Mouse (Mus musculus) lung, postnatal 14 days (tissue): Measurements from ENCODE around the gene Phf21b.
"Not testable (repeated sequence)": the region's sequence is repeated elsewhere in the genome, so short reads cannot be mapped to it uniquely, and the experiment has no call there.

ENCODE experiments used
- DNase-seq: peaks from one replicate; pipeline ENCODE4 v3.0.0; 2021

The Phf21b gene

GRCm38 (mm10) chr15:84856006-84856995, at the start of gene Phf21b:
Gene Phf21b, minus strand, starts transcription at chr15:84856049.
- DNase-seq = peak; percentile 86

GRCm38 (mm10) chr15:84903843-84904385, 48.1 kb upstream of the Phf21b start:
- no peak for DNase-seq

GRCm38 (mm10) chr15:84898077-84898476, 42.2 kb upstream of the Phf21b start:
- peak; percentile 8 for DNase-seq

- no peak for DNase-seq
These were observed 40.8 kb upstream of the Phf21b start for GRCm38 (mm10) chr15:84896664-84897063.

- DNase-seq = not testable (repeated sequence)
These were observed 40.4 kb upstream of the Phf21b start for GRCm38 (mm10) chr15:84896216-84896615.

GRCm38 (mm10) chr15:84891658-84892057, 35.8 kb upstream of the Phf21b start:
- peak; percentile 77 for DNase-seq

- DNase-seq = no peak
These were observed 35.4 kb upstream of the Phf21b start for GRCm38 (mm10) chr15:84891246-84891645.

DNA sequence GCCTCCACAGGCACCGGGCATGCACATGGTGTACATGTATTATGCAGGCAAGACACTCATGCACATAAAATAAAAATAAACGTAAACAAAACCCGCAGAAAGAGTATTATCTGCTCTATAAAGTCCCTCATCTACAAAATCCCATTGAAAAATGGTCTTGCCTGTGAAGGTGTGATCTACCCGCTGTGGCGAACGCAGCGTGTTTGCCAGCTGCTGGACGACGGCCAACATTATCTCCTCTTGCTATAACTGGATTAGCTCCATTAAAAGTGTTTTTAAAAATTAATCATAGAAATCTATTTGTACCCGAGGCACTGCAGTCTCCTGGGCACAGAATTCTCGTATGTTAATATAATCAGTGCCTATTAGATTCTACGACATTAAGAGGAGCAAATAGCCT, 32.2 kb upstream of the Phf21b start:
- DNase-seq = no peak

- no peak for DNase-seq
These were observed 21.4 kb upstream of the Phf21b start for GRCm38 (mm10) chr15:84877029-84877815.

- DNase-seq = no peak
These were observed 18.0 kb upstream of the Phf21b start for GRCm38 (mm10) chr15:84873867-84874266.

DNA sequence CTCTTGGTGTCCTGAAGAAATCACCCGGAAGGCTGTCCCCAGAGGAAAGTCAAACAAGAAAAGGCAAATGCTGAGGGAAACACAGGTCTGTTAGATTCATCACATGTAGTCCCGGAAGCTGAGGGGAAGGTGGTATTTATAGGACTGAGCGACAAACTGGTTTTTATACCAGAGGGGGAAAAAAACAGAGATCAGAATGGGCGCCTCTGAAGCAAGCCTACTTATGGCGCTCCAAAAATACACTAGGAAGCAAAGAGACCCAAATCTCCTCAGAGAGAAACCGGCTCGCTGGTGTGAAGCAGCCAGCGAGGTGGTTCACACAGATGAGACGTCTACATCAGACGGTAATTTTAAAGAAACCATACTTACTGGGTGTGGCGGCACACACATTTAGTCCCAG, 17.2 kb upstream of the Phf21b start:
- DNase-seq = no peak

DNA sequence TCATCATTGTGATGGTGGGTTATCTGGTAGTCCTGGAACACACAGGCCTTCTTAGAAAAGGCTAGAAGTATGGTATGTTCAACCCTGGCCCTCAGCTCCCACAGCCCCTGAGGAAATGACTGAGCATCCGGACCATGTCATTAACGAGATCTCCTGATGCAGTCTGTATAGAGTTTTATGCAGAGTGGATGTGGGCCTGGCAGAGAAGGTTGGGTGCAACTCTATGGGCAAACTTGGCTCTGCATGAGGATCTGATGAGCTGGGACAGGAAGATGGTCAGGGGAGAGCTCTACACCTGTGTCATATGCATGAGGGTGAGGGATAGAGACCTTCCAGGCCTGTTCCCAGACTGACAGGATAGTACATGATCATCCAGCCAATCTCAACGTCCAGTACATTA, 16.0 kb upstream of the Phf21b start:
- DNase-seq = no peak

DNA sequence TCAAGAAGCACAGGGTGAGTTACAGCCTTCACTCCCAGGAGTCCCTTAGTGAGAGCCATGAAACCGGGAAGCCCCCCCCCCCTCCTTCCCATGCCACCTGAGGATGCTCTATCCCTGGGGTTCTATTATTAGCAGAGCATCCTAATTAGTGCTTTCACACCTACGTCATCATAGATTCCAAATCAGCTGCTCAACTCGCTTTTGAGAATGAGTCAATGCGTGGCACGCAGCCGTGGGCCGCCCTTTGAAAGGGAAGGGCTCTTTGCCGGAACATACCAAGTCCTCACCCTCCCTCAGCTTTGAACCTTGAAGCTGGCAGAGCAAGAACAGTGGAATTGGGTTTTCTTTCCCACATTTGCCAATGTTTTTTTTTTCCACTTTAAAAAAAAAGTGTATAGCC, 6.1 kb upstream of the Phf21b start:
- no peak for DNase-seq

- DNase-seq = no peak
These were observed 1.8 kb upstream of the Phf21b start for GRCm38 (mm10) chr15:84857623-84858022.

- peak; percentile 28 for DNase-seq
These were observed 638 bp downstream of the Phf21b start for GRCm38 (mm10) chr15:84854921-84855901.

DNA sequence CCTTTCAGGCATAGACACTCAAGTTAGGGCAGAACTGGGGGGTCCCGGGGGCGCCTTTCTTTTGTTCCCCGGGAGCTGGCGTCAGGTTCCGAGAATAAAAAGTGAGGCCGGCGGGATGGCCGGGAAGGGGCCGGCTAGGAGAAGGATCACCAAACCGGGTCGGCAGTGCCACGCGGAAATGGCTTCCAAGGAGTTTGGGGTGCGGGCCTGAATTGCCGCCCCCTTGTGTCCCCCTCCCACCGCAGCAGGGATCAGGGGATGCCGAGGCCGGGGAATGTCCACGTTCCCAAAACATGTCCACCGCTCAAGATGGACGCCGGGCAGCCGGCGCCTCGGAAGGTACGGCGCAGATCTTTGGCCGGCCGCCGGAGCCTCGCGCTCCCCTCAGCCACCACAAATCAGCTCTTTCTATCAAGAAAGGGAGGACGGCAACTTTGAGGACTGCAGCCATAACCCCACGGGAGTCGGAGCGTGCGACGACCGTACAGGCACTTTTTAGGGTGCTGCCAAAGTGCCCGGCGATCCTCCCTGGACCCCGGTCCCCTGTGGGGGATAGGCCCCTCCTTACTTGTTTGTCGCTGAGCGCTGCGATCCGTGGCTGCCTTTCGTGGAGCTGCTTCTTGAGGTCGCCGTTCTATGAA, 1.6 kb downstream of the Phf21b start:
- no peak for DNase-seq

GRCm38 (mm10) chr15:84853261-84854137, 2.4 kb downstream of the Phf21b start:
- peak; percentile 67 for DNase-seq

DNA sequence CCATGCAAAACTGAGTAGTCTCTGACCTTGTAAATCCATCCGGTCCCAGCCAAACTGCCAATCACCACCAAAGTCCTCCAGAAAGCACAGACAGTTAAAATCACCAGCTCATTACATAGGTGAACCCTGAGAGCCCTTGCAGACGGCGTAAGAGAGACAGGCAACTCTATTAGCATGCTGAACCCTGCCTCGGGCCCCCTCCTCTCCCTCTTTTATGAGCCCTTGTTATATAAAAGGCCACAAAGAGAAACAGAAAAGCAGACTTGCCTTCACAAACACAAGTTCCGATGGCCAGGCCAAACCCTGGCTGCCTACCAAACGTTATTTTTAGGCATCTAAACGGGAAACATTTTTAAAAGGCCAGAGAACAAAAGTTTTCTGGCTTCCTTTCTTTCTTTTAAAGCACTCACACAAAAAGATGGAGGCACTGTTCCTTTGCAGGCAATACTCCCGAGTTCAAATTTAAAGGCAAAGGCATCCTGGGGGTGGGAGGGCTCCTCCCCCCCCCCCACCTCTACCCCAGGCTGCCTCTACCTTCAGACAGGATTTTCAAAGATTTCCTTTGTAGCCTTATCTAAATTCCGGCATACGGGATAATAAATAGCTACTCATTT, 3.3 kb downstream of the Phf21b start:
- DNase-seq = peak; percentile 24

- no peak for DNase-seq
These were observed 5.5 kb downstream of the Phf21b start for GRCm38 (mm10) chr15:84850321-84850720.

DNA sequence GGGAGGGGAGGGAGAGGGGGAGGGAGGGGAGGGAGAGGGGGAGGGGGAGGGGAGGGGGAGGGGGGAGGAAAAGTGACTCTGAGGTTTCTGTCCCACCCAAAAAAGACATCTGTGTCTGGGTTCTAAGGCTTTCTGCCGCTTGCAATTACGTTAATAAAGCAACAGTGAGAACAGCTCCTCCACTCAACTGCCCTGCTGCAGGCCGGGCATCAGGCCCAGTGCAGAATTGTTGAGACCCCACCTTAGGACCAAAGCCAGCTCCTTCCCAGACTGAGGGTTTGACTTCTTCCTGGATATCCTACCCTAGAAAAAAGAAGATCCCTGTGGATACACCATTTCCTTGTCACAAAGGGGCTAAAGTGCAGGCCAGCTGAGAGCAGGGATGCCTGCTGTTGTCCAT, 9.6 kb downstream of the Phf21b start:
- DNase-seq = no peak
